Mouse (Mus musculus) small intestine, adult 2 months (tissue): ENCODE results near the gene Pard3b.

Experiments used
- CTCF ChIP-seq: fragments of 200-500 bp; IDR thresholded peaks from 2 replicates; pipeline ENCODE4 v1.5.1; 2012; ENCODE audit warnings: low read depth, mild to moderate bottlenecking, control low read depth, inconsistent platforms, low read length, moderate library complexity, mixed read lengths; ENCODE audit not compliant: insufficient replicate concordance, insufficient read length; ENCODE audit errors: extremely low read depth
- POLR2A ChIP-seq: fragments of 200-500 bp; IDR thresholded peaks from 2 replicates; pipeline ENCODE4 v1.6.1; 2012; ENCODE audit warnings: low read depth, mild to moderate bottlenecking, control low read depth, inconsistent platforms, low read length, moderate library complexity

DNA sequence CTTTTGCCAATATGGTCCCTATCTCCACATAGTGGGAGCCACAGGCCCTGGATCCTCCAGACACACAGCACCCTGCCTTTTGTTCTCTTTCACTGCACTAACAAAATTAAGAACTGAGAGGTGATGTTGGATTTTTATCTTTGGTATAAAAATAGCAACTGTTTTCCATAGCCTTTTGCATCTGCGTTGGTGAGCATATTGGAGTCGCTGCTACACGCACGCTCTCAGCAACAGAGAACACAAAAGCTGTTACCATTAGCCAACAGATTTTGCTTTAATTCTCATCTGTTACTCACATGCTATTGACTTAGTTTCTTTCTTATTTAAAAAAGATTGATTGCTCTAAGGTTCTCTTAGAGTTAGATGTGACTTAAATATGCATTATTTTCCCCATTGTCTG is 709.7 kb downstream of the Pard3b start:
- TF ChIP-seq CTCF: no peak
- TF ChIP-seq POLR2A: no peak
